Mouse (Mus musculus): ENCODE results near the gene Gm9972.

DNA sequence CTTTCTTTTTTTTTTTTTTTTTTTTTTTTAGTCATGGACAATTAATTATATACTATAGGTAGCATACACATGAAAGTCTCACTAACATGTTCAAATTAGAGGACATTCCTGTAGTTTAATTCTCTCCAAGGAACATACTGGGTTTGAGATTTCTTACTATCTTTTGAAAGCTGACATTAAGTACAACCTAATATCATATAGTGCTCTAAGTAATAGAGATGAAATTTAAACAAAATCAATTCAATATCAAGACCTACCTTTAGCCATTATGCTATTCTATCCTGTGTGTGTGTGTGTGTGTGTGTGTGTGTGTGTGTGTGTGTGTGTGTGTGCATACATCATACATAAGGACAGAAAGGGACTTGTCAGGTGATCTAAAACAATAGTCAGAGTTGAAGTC, at the start of gene Gm9972:
- TF ChIP-seq CTCF (IDR thresholded peaks at IDR 0.05; ENCODE audit: low read depth) (no peak), EP300 (optimal IDR thresholded peaks at IDR 0.05) (no peak)

Measured in stomach, postnatal 0 days (tissue).